Mouse (Mus musculus): ENCODE measurements around the gene Stard13. TPM values are rescaled to one million over a fixed set of nuclear protein-coding genes. Genes with fewer than 3 reads are reported as not detected.

Stard13 gene
- polyA plus RNA-seq, 1 experiment from 2014 or later: 9.0 TPM

GRCm38 (mm10) chr5:151102262-151102661, 131.4 kb downstream of the Stard13 start:
- no peak overlapping the region for H3K4me2 ChIP-seq (replicated peaks)
- no peaks in the 10 kb centered on the region for H3K4me1 ChIP-seq
- no peaks in the 10 kb centered on the region for H3K27me3 ChIP-seq
- 52% methylated on average over 2 of the region's 2 CpGs for WGBS
- H3K27ac ChIP-seq (replicated peaks): no peak overlapping the region
- no peak overlapping the region for H3K4me3 ChIP-seq (replicated peaks)
- no peak for ATAC-seq (ENCODE audit: insufficient number of reproducible peaks, low FRiP score, low TSS enrichment, low read depth)
- H3K9me3 ChIP-seq (replicated peaks): no peaks in the 10 kb centered on the region
- no peaks in the 10 kb centered on the region for H3K36me3 ChIP-seq
- H3K9ac ChIP-seq: no peak overlapping the region

GRCm38 (mm10) chr5:151096012-151096411, 137.6 kb downstream of the Stard13 start:
- peaks cover 7% of the 10 kb centered on the region; the same call in 1 of the 2 replicates for H3K4me1 ChIP-seq
- H3K27ac ChIP-seq (replicated peaks): peak overlapping the region; percentile 52; the same call in 1 of the 2 replicates
- ATAC-seq (ENCODE audit: insufficient number of reproducible peaks, low FRiP score, low TSS enrichment, low read depth): no peak
- H3K9ac ChIP-seq: no peak overlapping the region
- H3K27me3 ChIP-seq: no peaks in the 10 kb centered on the region
- H3K4me3 ChIP-seq (replicated peaks): no peak overlapping the region
- H3K9me3 ChIP-seq (replicated peaks): no peaks in the 10 kb centered on the region; the same call in 1 of the 2 replicates
- H3K4me2 ChIP-seq (replicated peaks): no peak overlapping the region
- 75% methylated on average over 6 of the region's 6 CpGs for WGBS
- H3K36me3 ChIP-seq: no peaks in the 10 kb centered on the region

GRCm38 (mm10) chr5:151092886-151093665, 140.6 kb downstream of the Stard13 start:
- ATAC-seq (ENCODE audit: insufficient number of reproducible peaks, low FRiP score, low TSS enrichment, low read depth): no peak
- Histone ChIP-seq H3K9ac (no peak overlapping the region), H3K36me3 (no peaks in the 10 kb centered on the region), H3K4me1 (peaks cover 7% of the 10 kb centered on the region; the same call in 1 of the 2 replicates), H3K27ac (replicated peaks) (no peak overlapping the region), H3K4me2 (replicated peaks) (no peak overlapping the region), H3K27me3 (no peaks in the 10 kb centered on the region), H3K4me3 (replicated peaks) (no peak overlapping the region), H3K9me3 (replicated peaks) (no peaks in the 10 kb centered on the region; the same call in 1 of the 2 replicates)
- WGBS: 64% methylated on average over 3 of the region's 3 CpGs

- 81% methylated on average over 6 of the region's 6 CpGs for WGBS
- Histone ChIP-seq H3K36me3 (no peaks in the 10 kb centered on the region), H3K27me3 (no peaks in the 10 kb centered on the region), H3K4me3 (replicated peaks) (no peak overlapping the region), H3K9me3 (replicated peaks) (no peaks in the 10 kb centered on the region; the same call in 1 of the 2 replicates), H3K27ac (replicated peaks) (no peak overlapping the region), H3K4me1 (peaks cover 7% of the 10 kb centered on the region; the same call in 1 of the 2 replicates), H3K4me2 (replicated peaks) (no peak overlapping the region), H3K9ac (no peak overlapping the region)
- no peak for ATAC-seq (ENCODE audit: insufficient number of reproducible peaks, low FRiP score, low TSS enrichment, low read depth)
Measured at GRCm38 (mm10) chr5:151090996-151091395, 142.6 kb downstream of the Stard13 start.

- no peak overlapping the region for H3K9ac ChIP-seq
- H3K4me2 ChIP-seq (replicated peaks): no peak overlapping the region
- 69% methylated on average over 6 of the region's 6 CpGs for WGBS
- no peak overlapping the region for H3K4me3 ChIP-seq (replicated peaks)
- H3K27me3 ChIP-seq: no peaks in the 10 kb centered on the region
- H3K4me1 ChIP-seq: 0 out of 2 replicates have a peak, but pooled peaks cover 5% of the 10 kb centered on the region
- ATAC-seq (ENCODE audit: insufficient number of reproducible peaks, low FRiP score, low TSS enrichment, low read depth): no peak
- no peaks in the 10 kb centered on the region for H3K36me3 ChIP-seq
- no peaks in the 10 kb centered on the region for H3K9me3 ChIP-seq (replicated peaks)
- H3K27ac ChIP-seq (replicated peaks): no peak overlapping the region
Measured at GRCm38 (mm10) chr5:151089201-151089600, 144.4 kb downstream of the Stard13 start.

- no peaks in the 10 kb centered on the region for H3K36me3 ChIP-seq
- H3K4me2 ChIP-seq (replicated peaks): no peak overlapping the region
- 59% methylated on average over 9 of the region's 9 CpGs for WGBS
- ATAC-seq (ENCODE audit: insufficient number of reproducible peaks, low FRiP score, low TSS enrichment, low read depth): no peak; the same call in 1 of the 2 replicates
- no peaks in the 10 kb centered on the region for H3K27me3 ChIP-seq
- no peak overlapping the region for H3K9ac ChIP-seq
- no peak overlapping the region for H3K4me3 ChIP-seq (replicated peaks)
- 0 out of 2 replicates have a peak, but pooled peaks cover 5% of the 10 kb centered on the region for H3K4me1 ChIP-seq
- no peak overlapping the region for H3K27ac ChIP-seq (replicated peaks)
- H3K9me3 ChIP-seq (replicated peaks): no peaks in the 10 kb centered on the region
Measured at GRCm38 (mm10) chr5:151086425-151087202, 147.0 kb downstream of the Stard13 start.

GRCm38 (mm10) chr5:151085749-151086148, 147.9 kb downstream of the Stard13 start:
- ATAC-seq (ENCODE audit: insufficient number of reproducible peaks, low FRiP score, low TSS enrichment, low read depth): no peak
- Histone ChIP-seq H3K9me3 (replicated peaks) (no peaks in the 10 kb centered on the region), H3K4me1 (0 out of 2 replicates have a peak, but pooled peaks cover 5% of the 10 kb centered on the region), H3K36me3 (no peaks in the 10 kb centered on the region), H3K27me3 (no peaks in the 10 kb centered on the region), H3K4me3 (replicated peaks) (no peak overlapping the region), H3K4me2 (replicated peaks) (no peak overlapping the region), H3K27ac (replicated peaks) (no peak overlapping the region), H3K9ac (no peak overlapping the region)
- 76% methylated on average over 8 of the region's 8 CpGs for WGBS

GRCm38 (mm10) chr5:151080276-151080675, 153.4 kb downstream of the Stard13 start:
- Histone ChIP-seq H3K9ac (no peak overlapping the region), H3K4me2 (replicated peaks) (no peak overlapping the region), H3K27ac (replicated peaks) (no peak overlapping the region), H3K36me3 (no peaks in the 10 kb centered on the region), H3K27me3 (no peaks in the 10 kb centered on the region), H3K4me3 (replicated peaks) (no peak overlapping the region), H3K4me1 (no peaks in the 10 kb centered on the region), H3K9me3 (replicated peaks) (no peaks in the 10 kb centered on the region)
- WGBS: 80% methylated on average over 4 of the region's 4 CpGs
- no peak for ATAC-seq (ENCODE audit: insufficient number of reproducible peaks, low FRiP score, low TSS enrichment, low read depth)

- no peaks in the 10 kb centered on the region for H3K36me3 ChIP-seq
- no peak for ATAC-seq (ENCODE audit: insufficient number of reproducible peaks, low FRiP score, low TSS enrichment, low read depth)
- H3K4me1 ChIP-seq: no peaks in the 10 kb centered on the region
- no peaks in the 10 kb centered on the region for H3K9me3 ChIP-seq (replicated peaks)
- no peak overlapping the region for H3K4me2 ChIP-seq (replicated peaks)
- no peak overlapping the region for H3K27ac ChIP-seq (replicated peaks)
- H3K9ac ChIP-seq: no peak overlapping the region
- WGBS: 94% methylated on average over 2 of the region's 2 CpGs
- H3K4me3 ChIP-seq (replicated peaks): no peak overlapping the region
- H3K27me3 ChIP-seq: no peaks in the 10 kb centered on the region
Measured at GRCm38 (mm10) chr5:151077953-151078352, 155.7 kb downstream of the Stard13 start.

GRCm38 (mm10) chr5:151076917-151077316, 156.7 kb downstream of the Stard13 start:
- Histone ChIP-seq H3K4me1 (0 out of 2 replicates have a peak, but pooled peaks cover under 1% of the 10 kb centered on the region), H3K27ac (replicated peaks) (no peak overlapping the region), H3K4me3 (replicated peaks) (no peak overlapping the region), H3K36me3 (no peaks in the 10 kb centered on the region), H3K9me3 (replicated peaks) (no peaks in the 10 kb centered on the region), H3K4me2 (replicated peaks) (no peak overlapping the region), H3K27me3 (no peaks in the 10 kb centered on the region), H3K9ac (no peak overlapping the region)
- ATAC-seq (ENCODE audit: insufficient number of reproducible peaks, low FRiP score, low TSS enrichment, low read depth): no peak
- WGBS: 51% methylated on average over 3 of the region's 3 CpGs

GRCm38 (mm10) chr5:151074282-151074681, 159.4 kb downstream of the Stard13 start:
- Histone ChIP-seq H3K36me3 (no peaks in the 10 kb centered on the region), H3K9ac (no peak overlapping the region), H3K9me3 (replicated peaks) (no peaks in the 10 kb centered on the region), H3K27ac (replicated peaks) (no peak overlapping the region), H3K4me1 (peaks cover 16% of the 10 kb centered on the region), H3K4me3 (replicated peaks) (no peak overlapping the region), H3K27me3 (no peaks in the 10 kb centered on the region), H3K4me2 (replicated peaks) (no peak overlapping the region)
- no peak for ATAC-seq (ENCODE audit: insufficient number of reproducible peaks, low FRiP score, low TSS enrichment, low read depth)
- WGBS: 75% methylated on average over 4 of the region's 4 CpGs

Measured in embryonic facial prominence, embryonic 15.5 days (tissue).